Mouse (Mus musculus) T-helper 2 cell (primary cell): ENCODE measurements around the gene Nhlh1.

Experiments used
- in situ Hi-C: fragments of 300-600 bp; cut with MboI, MseI; formaldehyde crosslinking; loops from one replicate; pipeline ENCODE4 v1.15.1; 2025; ENCODE audit warnings: high pct_unique_total_duplicates

The Nhlh1 gene

GRCm38 (mm10) chr1:172016660-172017516 lies 40.5 kb downstream of the Nhlh1 start:
- in situ Hi-C loops: no loop called here

DNA sequence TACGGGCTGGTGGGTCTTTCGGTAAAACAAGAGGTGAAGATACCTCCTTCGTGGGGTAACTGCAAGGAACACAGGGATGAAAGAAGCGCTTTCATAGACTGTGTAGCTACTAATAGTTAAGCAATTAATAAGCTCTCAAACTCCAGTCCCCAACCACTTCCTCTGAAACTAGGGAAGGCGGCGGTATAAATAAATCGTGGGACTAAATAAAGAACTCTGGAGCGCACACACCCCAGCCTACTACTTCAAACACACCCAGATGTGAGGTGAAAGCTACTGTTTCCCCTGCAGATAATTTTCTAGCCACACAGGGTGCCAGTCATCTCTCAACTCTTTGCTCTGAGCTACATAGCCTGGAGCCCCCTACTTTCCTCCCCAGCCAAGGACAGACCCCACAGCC lies 41.3 kb downstream of the Nhlh1 start:
- in situ Hi-C loops: no loop called here

- in situ Hi-C loops: no loop called here
Measured at GRCm38 (mm10) chr1:172015312-172015939, 41.9 kb downstream of the Nhlh1 start.

GRCm38 (mm10) chr1:172014771-172015170 lies 42.6 kb downstream of the Nhlh1 start:
- in situ Hi-C loops: no loop called here

- in situ Hi-C loops: no loop called here
Measured at GRCm38 (mm10) chr1:172012030-172012429, 45.3 kb downstream of the Nhlh1 start.

- in situ Hi-C loops: no loop called here
Measured at GRCm38 (mm10) chr1:172010042-172010824, 47.1 kb downstream of the Nhlh1 start.

GRCm38 (mm10) chr1:172009406-172009805 lies 48.0 kb downstream of the Nhlh1 start:
- in situ Hi-C loops: no loop called here

GRCm38 (mm10) chr1:172008351-172008750 lies 49.0 kb downstream of the Nhlh1 start:
- in situ Hi-C loops: no loop called here

DNA sequence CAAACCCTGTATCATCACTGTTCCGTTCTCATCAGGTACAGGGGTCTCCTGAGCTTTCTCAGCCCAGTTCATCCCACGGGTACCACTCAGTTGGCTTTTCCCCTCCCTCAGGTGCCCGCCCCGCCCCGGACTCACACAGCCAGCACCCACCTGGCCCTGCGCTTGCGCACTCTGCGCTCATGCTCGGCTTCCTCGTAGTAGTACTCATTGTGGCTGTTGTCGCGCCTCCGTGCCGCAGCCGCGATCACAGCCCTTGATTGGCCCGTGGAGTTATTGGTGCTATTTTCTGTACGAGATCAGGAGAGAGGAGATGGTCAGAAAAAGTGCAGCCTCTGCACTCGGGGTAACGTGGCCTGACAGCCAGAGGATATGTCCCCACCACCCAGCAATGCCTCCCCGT lies 49.6 kb downstream of the Nhlh1 start:
- in situ Hi-C loops: no loop called here
